Mouse (Mus musculus): ENCODE data around the gene Rfx4. TPM values are rescaled to one million over a fixed set of nuclear protein-coding genes. Genes with fewer than 3 reads are reported as not detected.

The Rfx4 gene
- 10.0 and 12.0 TPM in 2 replicates for polyA plus RNA-seq (2012; rRNA removed)

DNA sequence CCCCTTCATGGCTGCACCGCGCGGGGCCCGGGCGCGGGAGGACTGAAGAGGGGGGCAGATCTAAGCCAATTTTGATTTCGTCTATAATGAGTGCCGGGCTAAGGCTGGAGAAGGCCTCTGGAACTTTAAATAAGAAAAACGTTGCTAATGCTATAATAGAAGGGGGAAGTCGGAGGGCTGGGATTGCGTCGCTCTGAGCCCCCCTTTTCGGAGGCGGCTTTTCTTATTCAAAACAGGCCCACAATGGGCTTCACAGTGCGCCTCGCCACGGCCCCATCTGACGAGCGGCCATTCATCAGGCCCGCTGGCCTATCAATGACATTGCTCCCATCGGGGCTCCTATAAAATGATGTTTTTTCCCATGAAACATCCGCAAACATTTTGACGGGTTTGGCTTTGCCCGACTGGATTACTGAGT lies at the start of gene Rfx4:
Gene Rfx4 (plus strand): TSS at position 277 of the 418 bp plus-strand sequence.

DNA sequence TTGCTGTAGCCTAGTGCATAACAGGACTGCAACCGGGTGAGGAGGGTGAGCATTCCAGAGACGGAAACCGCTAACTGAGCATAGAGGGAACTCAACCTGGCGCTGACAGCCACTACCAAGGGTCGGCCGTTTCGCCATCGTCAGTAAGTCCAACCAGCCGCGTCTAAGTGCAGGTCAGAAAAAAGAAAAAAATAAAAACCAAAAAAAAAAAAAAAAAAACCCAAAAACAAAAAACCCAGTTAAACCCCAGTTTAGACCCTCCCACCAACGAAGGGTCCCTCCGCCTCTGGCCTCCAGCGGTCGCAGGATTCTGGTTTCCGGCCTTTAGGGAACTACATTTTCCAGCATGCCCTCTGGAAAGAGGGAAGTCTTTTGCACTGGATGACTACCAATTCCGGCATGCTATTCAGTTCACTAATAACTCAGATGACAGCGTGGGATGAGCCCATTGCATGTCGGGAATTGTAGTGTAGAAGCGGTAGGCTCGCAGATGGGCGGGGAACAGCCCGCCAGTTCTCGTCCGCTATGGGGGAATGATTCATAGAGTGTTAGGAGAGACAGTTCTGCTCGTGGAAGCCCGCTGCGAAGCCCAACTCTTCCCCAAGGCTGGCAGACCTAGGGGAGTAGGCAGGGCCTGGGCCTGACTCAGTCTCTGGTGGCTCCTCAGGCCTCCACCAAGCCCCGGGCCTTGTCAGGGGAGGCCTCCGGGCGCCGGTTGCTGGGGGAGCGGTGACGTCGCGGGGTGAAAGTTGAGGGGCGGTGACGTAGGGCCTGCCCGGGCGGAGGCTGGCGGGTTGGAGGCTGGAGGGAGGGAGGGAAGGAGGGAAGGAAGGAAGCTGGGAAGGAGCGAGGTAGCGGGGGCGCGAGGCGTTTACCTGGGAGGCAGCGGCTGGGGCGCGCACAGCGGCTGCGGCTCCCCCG lies 161.2 kb downstream of the Rfx4 start, which contains the start of gene Ric8b:
Gene Ric8b (plus strand): TSS at position 807 of the 921 bp plus-strand sequence.

Other genes starting within 250 kb of the Rfx4 start
- gene Ckap4, start 222.0 kb upstream of the Rfx4 start, polyA plus RNA-seq (2012; rRNA removed): 38.8 and 39.8 TPM in 2 replicates
- gene Tcp11l2, start 179.4 kb upstream of the Rfx4 start, polyA plus RNA-seq (2012; rRNA removed): 19.9 and 23.9 TPM in 2 replicates
- gene Polr3b, start 133.8 kb upstream of the Rfx4 start, polyA plus RNA-seq (2012; rRNA removed): 9.5 and 10.3 TPM in 2 replicates
- 45.2 and 46.4 TPM in 2 replicates for gene Ric8b, start 161.6 kb downstream of the Rfx4 start, polyA plus RNA-seq (2012; rRNA removed)

Data from central nervous system, embryonic 18 days (tissue).